9 mouse cellular contexts compared by ENCODE assay signal in the genomic region with DNA sequence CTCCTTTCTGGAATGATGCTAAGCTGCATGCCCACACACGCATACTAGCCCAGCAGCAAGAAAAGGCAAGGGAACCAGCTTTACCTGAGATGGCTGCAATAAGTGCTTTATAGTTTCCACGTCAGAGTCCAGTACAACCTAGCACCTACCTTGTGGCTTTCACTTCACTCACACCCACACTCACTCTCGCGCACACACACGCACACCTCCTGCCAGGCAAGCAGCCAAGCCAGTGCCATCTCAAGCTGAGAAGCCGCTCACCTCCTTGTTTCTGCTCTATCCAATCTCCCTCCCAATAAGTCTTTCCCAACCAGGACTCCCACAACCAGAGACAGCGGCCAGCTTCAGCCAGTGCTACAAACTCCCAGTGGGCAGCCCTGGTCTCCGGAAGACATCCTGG. TPM values are rescaled to one million over a fixed set of nuclear protein-coding genes. Genes with fewer than 3 reads are reported as not detected.
DNase-seq lines count a peak whose midpoint lies in the region; ATAC-seq and TF ChIP-seq lines count a peak whose summit lies in the region.
"Had no signal": no experiment of that assay in that cellular context is flagged by ENCODE, and none has a peak within 500 bp of the region (broad histone marks: within the 10 kb centered on the region; RNA-seq: fewer than 3 reads in every experiment).

No protein-coding gene starts in this region.

- no peak overlapping the region for H3K27ac ChIP-seq in lung, postnatal 0 days (ENCODE audit: low read length)
- no peak overlapping the region for H3K27ac ChIP-seq in hindbrain, embryonic 12.5 days
- no peak overlapping the region for H3K27ac ChIP-seq in heart, embryonic 10.5 days
- H3K27ac ChIP-seq: embryonic facial prominence, embryonic 12.5 days had no signal

- H3K4me2 ChIP-seq in lung, postnatal 0 days (replicated peaks; ENCODE audit: low read depth, low read length): no peak overlapping the region
- no peak overlapping the region for H3K4me2 ChIP-seq in hindbrain, embryonic 12.5 days (replicated peaks)
- H3K4me2 ChIP-seq: embryonic facial prominence, embryonic 12.5 days had no signal

- DNase-seq in frontal cortex, postnatal 36 days (ENCODE audit: low spot score in 2 of 2): peak; percentile 30 to 33
- DNase-seq in frontal cortex, postnatal 14 days (ENCODE audit: low spot score in 2 of 2): no peak
- peak; percentile 36 for DNase-seq in lung, postnatal 0 days (ENCODE audit: low spot score)
- DNase-seq in lung, adult 2 months: no peak
- DNase-seq in right cerebral cortex, postnatal 14 days: peak; percentile 24
- no peak for DNase-seq in thymus, postnatal 4 days
- DNase-seq in heart, embryonic 10.5 days (ENCODE audit: low spot score): no peak

- H3K36me3 ChIP-seq in lung, postnatal 0 days (ENCODE audit: insufficient read depth, low read length): no peaks in the 10 kb centered on the region
- no peaks in the 10 kb centered on the region for H3K36me3 ChIP-seq in hindbrain, embryonic 12.5 days
- H3K36me3 ChIP-seq in heart, embryonic 10.5 days: no peaks in the 10 kb centered on the region; the same call in 1 of the 2 replicates
- H3K36me3 ChIP-seq: embryonic facial prominence, embryonic 12.5 days had no signal

- no peak for TF ChIP-seq EP300 in lung, postnatal 0 days (IDR thresholded peaks at IDR 0.05)

- WGBS in lung, postnatal 0 days: 61% methylated on average over 8 of the region's 8 CpGs
- WGBS in lung, adult 2 months: 58% methylated on average over 8 of the region's 8 CpGs
- 85% methylated on average over 8 of the region's 8 CpGs for WGBS in hindbrain, embryonic 12.5 days
- 83% methylated on average over 8 of the region's 8 CpGs for WGBS in heart, embryonic 10.5 days

- peaks cover 30% of the 10 kb centered on the region for H3K4me1 ChIP-seq in lung, postnatal 0 days (ENCODE audit: insufficient read depth, low read depth, low read length)
- peaks cover 25% of the 10 kb centered on the region for H3K4me1 ChIP-seq in lung, adult 2 months (ENCODE audit: control insufficient read depth, insufficient read depth, low read length)
- peaks cover 30% of the 10 kb centered on the region for H3K4me1 ChIP-seq in hindbrain, embryonic 12.5 days
- peaks cover 33% of the 10 kb centered on the region for H3K4me1 ChIP-seq in heart, embryonic 10.5 days

- H3K9ac ChIP-seq in lung, postnatal 0 days (replicated peaks; ENCODE audit: low read depth): no peak overlapping the region
- peak overlapping the region; percentile 45 for H3K9ac ChIP-seq in hindbrain, embryonic 12.5 days
- H3K9ac ChIP-seq: embryonic facial prominence, embryonic 12.5 days had no signal

- no peaks in the 10 kb centered on the region for H3K9me3 ChIP-seq in lung, postnatal 0 days (ENCODE audit: low read length)
- no peaks in the 10 kb centered on the region for H3K9me3 ChIP-seq in hindbrain, embryonic 12.5 days (replicated peaks)
- no peaks in the 10 kb centered on the region for H3K9me3 ChIP-seq in heart, embryonic 10.5 days
- H3K9me3 ChIP-seq: embryonic facial prominence, embryonic 12.5 days had no signal

- no peaks in the 10 kb centered on the region for H3K27me3 ChIP-seq in lung, postnatal 0 days (replicated peaks; ENCODE audit: insufficient read depth, low read length)
- H3K27me3 ChIP-seq in hindbrain, embryonic 12.5 days: no peaks in the 10 kb centered on the region
- no peaks in the 10 kb centered on the region for H3K27me3 ChIP-seq in heart, embryonic 10.5 days (ENCODE audit: insufficient read depth, poor library complexity, severe bottlenecking)
- H3K27me3 ChIP-seq: embryonic facial prominence, embryonic 12.5 days had no signal

- no peak for TF ChIP-seq CTCF in lung, postnatal 0 days (IDR thresholded peaks at IDR 0.05)
- TF ChIP-seq CTCF in lung, adult 2 months (IDR thresholded peaks at IDR 0.05; ENCODE audit: insufficient read depth, low read length): no peak

- H3K4me3 ChIP-seq in lung, postnatal 0 days (ENCODE audit: low read depth, low read length): no peak overlapping the region
- no peak overlapping the region for H3K4me3 ChIP-seq in lung, adult 2 months (replicated peaks; ENCODE audit: extremely low read depth, low read depth, low read length)
- H3K4me3 ChIP-seq in hindbrain, embryonic 12.5 days: no peak overlapping the region
- H3K4me3 ChIP-seq in heart, embryonic 10.5 days: no peak overlapping the region
- H3K4me3 ChIP-seq: embryonic facial prominence, embryonic 12.5 days had no signal

- no peak for TF ChIP-seq POLR2A in lung, adult 2 months (IDR thresholded peaks at IDR 0.05; ENCODE audit: borderline replicate concordance, extremely low read depth, low read depth, low read length)

- ATAC-seq in lung, postnatal 0 days: no peak
- ATAC-seq in hindbrain, embryonic 12.5 days (ENCODE audit: low FRiP score): no peak

RNA-seq across cellular contexts. Expression of a gene that starts 3.9 kb away (rescaled TPM):
- polyA plus RNA-seq in lung, postnatal 0 days (2015; fragmentation: Nextera tagmentation; extraction: Ambion mirVana): 14.5 and 15.4 TPM in 2 replicates
- 9.8 and 14.9 TPM in 2 replicates for polyA plus RNA-seq in lung, adult 2 months (2012; rRNA removed)
- 21.0 and 21.5 TPM in 2 replicates for polyA plus RNA-seq in hindbrain, embryonic 12.5 days (2016; fragmentation: Nextera tagmentation; extraction: Ambion mirVana)
- 14.7 and 14.9 TPM in 2 replicates for polyA plus RNA-seq in heart, embryonic 10.5 days (2016; fragmentation: Nextera tagmentation; extraction: Ambion mirVana)

RNA-seq across cellular contexts. Expression of a gene that starts 41.7 kb away (rescaled TPM):
- 474 and 489 TPM in 2 replicates for polyA plus RNA-seq in lung, postnatal 0 days (2015; fragmentation: Nextera tagmentation; extraction: Ambion mirVana)
- polyA plus RNA-seq in lung, adult 2 months (2012; rRNA removed): 43.4 and 72.0 TPM in 2 replicates
- polyA plus RNA-seq in hindbrain, embryonic 12.5 days (2016; fragmentation: Nextera tagmentation; extraction: Ambion mirVana): 362 and 406 TPM in 2 replicates
- 412 and 477 TPM in 2 replicates for polyA plus RNA-seq in heart, embryonic 10.5 days (2016; fragmentation: Nextera tagmentation; extraction: Ambion mirVana)

RNA-seq across cellular contexts. Expression of a gene that starts 53.9 kb away (rescaled TPM):
- 101 and 138 TPM in 2 replicates for polyA plus RNA-seq in lung, postnatal 0 days (2015; fragmentation: Nextera tagmentation; extraction: Ambion mirVana)
- 20.5 and 26.7 TPM in 2 replicates for polyA plus RNA-seq in lung, adult 2 months (2012; rRNA removed)
- polyA plus RNA-seq in hindbrain, embryonic 12.5 days (2016; fragmentation: Nextera tagmentation; extraction: Ambion mirVana): 11.0 and 13.4 TPM in 2 replicates
- 11.1 and 15.1 TPM in 2 replicates for polyA plus RNA-seq in heart, embryonic 10.5 days (2016; fragmentation: Nextera tagmentation; extraction: Ambion mirVana)

Comparison
In these comparisons a context has a peak if more than half of its experiments do, and no peak if none do; other contexts are left out.
1. DNase-seq: peak in frontal cortex, postnatal 36 days (2 of 2), lung, postnatal 0 days (single experiment) and right cerebral cortex, postnatal 14 days (single experiment); none in frontal cortex, postnatal 14 days (0 of 2), lung, adult 2 months (single experiment), thymus, postnatal 4 days (single experiment) and heart, embryonic 10.5 days (single experiment).